Mouse (Mus musculus): ENCODE measurements around the gene Alad. TPM values are rescaled to one million over a fixed set of nuclear protein-coding genes. Genes with fewer than 3 reads are reported as not detected.

Gene Alad
- total RNA-seq, 2 experiments from 2014 or later, result 25.4 to 30.8 TPM

- no peak for DNase-seq (ENCODE audit: low spot score in 2 of 2)
- intact Hi-C loops (cut with DNase I), result no loop called here
Observed at GRCm38 (mm10) chr4:62460348-62460747, 59.4 kb downstream of the Alad start.

Other genes with a start within 250 kb of the Alad start
- 10 to 100 TPM; 33.1 to 35.9 TPM for gene Fkbp15, start 159.4 kb downstream of the Alad start, total RNA-seq (2021)
- gene Slc31a1, start 159.2 kb downstream of the Alad start, total RNA-seq (2021), result 10 to 100 TPM; 17.7 to 19.2 TPM
- 10 to 100 TPM; 43.8 to 45.0 TPM for gene Cdc26, start 111.3 kb downstream of the Alad start, total RNA-seq (2021)
- 10 to 100 TPM; 11.2 to 12.5 TPM for gene Prpf4, start 111.1 kb downstream of the Alad start, total RNA-seq (2021)
- gene Rnf183, start 84.7 kb downstream of the Alad start, total RNA-seq (2021), result not detected
- gene Wdr31, start 49.0 kb downstream of the Alad start, total RNA-seq (2021), result 1 to 10 TPM; 7.6 TPM
- gene Bspry, start 39.9 kb downstream of the Alad start, total RNA-seq (2021), result under 1 TPM; 0.34 to 0.53 TPM
- gene Hdhd3, start 16.5 kb downstream of the Alad start, total RNA-seq (2021), result 10 to 100 TPM in 1 of 2 experiments, 1 to 10 TPM in 1; 7.5 to 10.9 TPM
- 10 to 100 TPM; 19.9 to 20.2 TPM for gene Pole3, start 5.2 kb upstream of the Alad start, total RNA-seq (2021)
- under 1 TPM; 0.37 to 0.53 TPM for gene 4933430I17Rik, start 5.5 kb upstream of the Alad start, total RNA-seq (2021)
- 10 to 100 TPM; 24.1 to 27.4 TPM for gene Rgs3, start 39.9 kb upstream of the Alad start, total RNA-seq (2021)

Data from left cerebral cortex, postnatal 25 days (tissue).